Mouse (Mus musculus) kidney, embryonic 15.5 days (tissue): ENCODE measurements at regions not wholly inside any gene's neighbourhood (a gene's known extent, or its start where the extent isn't known, plus 50 kb on each side); places are given as distances from the start of the nearest gene placed in this dataset.

Experiments
- ATAC-seq: fragments of 200-750 bp; cut with Nextera tagmentation; replicated peaks from 2 replicates; pipeline ENCODE4 v1.8.0; 2017; ENCODE audit warnings: moderate TSS enrichment; ENCODE audit not compliant: low FRiP score
- H3K27ac ChIP-seq: fragments of 300-500 bp; sonication (generic); 2 replicates; pipeline ENCODE4 v1.5.1; 2015; ENCODE audit warnings: mild to moderate bottlenecking, inconsistent platforms
- H3K27me3 ChIP-seq: fragments of 300-500 bp; sonication (generic); 2 replicates; pipeline ENCODE4 v1.6.1; 2015; ENCODE audit warnings: inconsistent platforms
- H3K36me3 ChIP-seq: fragments of 300-500 bp; sonication (generic); 2 replicates; pipeline ENCODE4 v1.6.1; 2015; ENCODE audit warnings: inconsistent platforms
- H3K4me1 ChIP-seq: fragments of 300-500 bp; sonication (generic); 2 replicates; pipeline ENCODE4 v1.6.1; 2015; ENCODE audit warnings: inconsistent platforms
- H3K4me2 ChIP-seq: fragments of 300-500 bp; sonication (generic); 2 replicates; pipeline ENCODE4 v1.6.1; 2015; ENCODE audit warnings: moderate library complexity, mild to moderate bottlenecking, inconsistent platforms
- H3K4me3 ChIP-seq: fragments of 300-500 bp; sonication (generic); replicated peaks from 2 replicates; pipeline ENCODE4 v1.5.1; 2015; ENCODE audit warnings: mild to moderate bottlenecking, inconsistent platforms
- H3K9ac ChIP-seq: fragments of 300-500 bp; sonication (generic); 2 replicates; pipeline ENCODE4 v1.6.1; 2015; ENCODE audit warnings: mild to moderate bottlenecking, inconsistent platforms
- H3K9me3 ChIP-seq: fragments of 300-500 bp; sonication (generic); replicated peaks from 2 replicates; pipeline ENCODE4 v1.6.1; 2016; ENCODE audit warnings: inconsistent platforms
- WGBS: fragments of 180-500 bp; shearing (Covaris S2); methylation state at CpG from one replicate; pipeline ENCODE4 v1.1.7; 2015; ENCODE audit warnings: mixed read lengths; 5-methylcytosine and 5-hydroxymethylcytosine counted together

GRCm38 (mm10) chr3:103429227-103429788, 145.7 kb upstream of the Syt6 start:
- H3K27me3 ChIP-seq: no peaks in the 10 kb centered on the region
- peaks cover 16% of the 10 kb centered on the region for H3K4me1 ChIP-seq
- H3K36me3 ChIP-seq: no peaks in the 10 kb centered on the region
- ATAC-seq: no peak
- H3K9me3 ChIP-seq: no peaks in the 10 kb centered on the region
- H3K27ac ChIP-seq: peak overlapping the region; percentile 48; the same call in 1 of the 2 replicates
- H3K9ac ChIP-seq: no peak overlapping the region
- WGBS: 21% methylated on average over 5 of the region's 5 CpGs
- no peak overlapping the region for H3K4me2 ChIP-seq
- H3K4me3 ChIP-seq: no peak overlapping the region

GRCm38 (mm10) chr3:103430131-103430530, 144.9 kb upstream of the Syt6 start:
- Histone ChIP-seq H3K9me3 (no peaks in the 10 kb centered on the region), H3K4me2 (no peak overlapping the region), H3K36me3 (no peaks in the 10 kb centered on the region), H3K27me3 (no peaks in the 10 kb centered on the region), H3K9ac (no peak overlapping the region), H3K27ac (no peak overlapping the region), H3K4me1 (peaks cover 14% of the 10 kb centered on the region), H3K4me3 (no peak overlapping the region)
- no peak for ATAC-seq
- 66% methylated on average over 4 of the region's 4 CpGs for WGBS

- no peak overlapping the region for H3K9ac ChIP-seq
- H3K36me3 ChIP-seq: no peaks in the 10 kb centered on the region
- H3K4me2 ChIP-seq: no peak overlapping the region
- H3K9me3 ChIP-seq: no peaks in the 10 kb centered on the region
- H3K4me1 ChIP-seq: peaks cover 11% of the 10 kb centered on the region; the same call in 1 of the 2 replicates
- ATAC-seq: no peak
- WGBS: 44% methylated on average over 5 of the region's 5 CpGs
- H3K4me3 ChIP-seq: no peak overlapping the region
- no peaks in the 10 kb centered on the region for H3K27me3 ChIP-seq
- no peak overlapping the region for H3K27ac ChIP-seq
Measured at GRCm38 (mm10) chr3:103432254-103432653, 142.8 kb upstream of the Syt6 start.

DNA sequence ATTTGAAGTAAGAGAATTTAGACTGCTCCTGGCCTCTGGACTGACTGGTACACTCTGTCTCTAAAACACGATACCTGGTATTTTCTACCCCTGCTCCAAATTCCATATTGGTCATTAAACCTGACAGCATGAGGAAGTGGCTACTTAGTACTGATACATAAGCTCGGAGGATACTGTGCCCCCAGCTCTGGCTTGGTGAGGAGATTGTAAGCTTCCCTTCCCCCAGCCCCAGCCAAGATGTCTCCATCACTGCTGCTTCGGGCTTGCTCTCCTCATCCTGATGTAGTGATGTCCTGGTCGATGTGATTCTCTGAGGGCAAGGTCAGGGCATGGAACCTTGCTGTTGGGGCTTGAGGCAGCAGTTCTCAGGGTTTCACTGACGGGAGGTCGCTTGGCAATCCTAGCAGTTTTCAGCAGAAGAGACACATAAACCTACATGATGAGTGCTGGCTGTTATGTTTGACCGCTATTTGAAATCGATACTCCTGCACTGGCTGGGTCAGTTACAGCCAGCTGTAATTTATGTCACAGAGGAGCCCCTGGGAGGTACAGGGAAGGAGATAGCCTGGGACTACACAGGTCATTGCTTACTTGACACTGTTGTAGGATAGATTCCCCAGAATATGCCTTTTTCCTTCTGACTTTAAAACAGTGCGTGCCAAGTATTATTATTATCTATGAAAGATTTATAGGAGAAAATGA, 138.0 kb upstream of the Syt6 start:
- H3K36me3 ChIP-seq: no peaks in the 10 kb centered on the region
- H3K27ac ChIP-seq: 0 out of 2 replicates have a peak overlapping the region, but pooled peaks have one; percentile 11
- WGBS: 27% methylated on average over 9 of the region's 9 CpGs
- peak; percentile 78 for ATAC-seq
- no peak overlapping the region for H3K4me2 ChIP-seq
- H3K4me1 ChIP-seq: peaks cover 12% of the 10 kb centered on the region; the same call in 1 of the 2 replicates
- H3K27me3 ChIP-seq: no peaks in the 10 kb centered on the region
- H3K4me3 ChIP-seq: no peak overlapping the region
- H3K9ac ChIP-seq: no peak overlapping the region
- H3K9me3 ChIP-seq: no peaks in the 10 kb centered on the region

DNA sequence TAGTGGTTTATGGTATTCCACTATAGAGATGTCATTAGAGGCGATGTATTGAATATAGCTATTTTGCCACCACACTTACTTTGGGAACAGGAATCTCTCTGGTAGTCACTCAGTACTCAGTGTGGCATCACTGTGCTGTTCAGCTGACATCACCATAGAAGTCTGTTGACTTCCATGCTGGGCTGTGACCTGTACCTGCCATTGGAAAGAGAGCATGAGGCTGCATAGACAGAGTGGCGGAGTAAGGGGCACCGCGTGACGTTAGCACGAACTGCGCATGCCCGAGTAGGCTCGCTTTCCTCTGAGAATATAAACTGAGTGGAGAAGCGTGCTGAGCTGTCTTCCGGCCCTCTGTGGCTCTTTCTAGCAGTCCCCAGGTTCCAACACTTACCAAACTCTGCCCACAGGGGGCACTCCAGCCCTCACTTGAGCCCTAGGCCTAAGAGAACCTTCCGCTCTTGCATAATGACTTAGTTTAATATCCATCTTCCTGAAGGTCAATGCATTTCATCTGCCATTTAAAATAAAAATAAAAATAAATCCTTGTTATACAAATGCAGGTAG, 136.2 kb upstream of the Syt6 start:
- Histone ChIP-seq H3K27ac (no peak overlapping the region), H3K9ac (no peak overlapping the region), H3K4me3 (no peak overlapping the region), H3K27me3 (no peaks in the 10 kb centered on the region), H3K4me1 (peaks cover 18% of the 10 kb centered on the region; the same call in 1 of the 2 replicates), H3K4me2 (no peak overlapping the region), H3K9me3 (no peaks in the 10 kb centered on the region), H3K36me3 (no peaks in the 10 kb centered on the region)
- ATAC-seq: no peak; the same call in 1 of the 2 replicates
- 62% methylated on average over 12 of the region's 12 CpGs for WGBS

DNA sequence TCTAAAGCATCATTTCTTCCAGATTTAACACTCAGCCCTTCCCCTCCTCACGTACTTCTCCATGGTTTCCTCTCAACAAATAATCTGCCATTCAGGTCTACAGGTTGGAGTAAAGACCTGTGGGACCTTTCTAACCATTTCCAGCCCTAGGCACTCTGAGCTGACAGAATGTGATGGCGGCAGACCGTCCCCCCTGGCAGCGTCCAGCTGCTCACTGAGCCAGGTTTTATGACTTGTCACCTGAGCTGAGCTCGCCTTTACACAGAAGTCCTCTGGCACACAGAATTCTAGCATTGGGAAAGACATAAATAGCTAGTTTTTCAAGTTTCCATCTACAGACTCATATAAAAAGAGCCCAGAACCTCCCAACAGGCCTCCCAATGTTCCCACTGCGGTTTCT, 131.8 kb upstream of the Syt6 start:
- ATAC-seq: no peak
- Histone ChIP-seq H3K36me3 (no peaks in the 10 kb centered on the region), H3K4me1 (peaks cover 11% of the 10 kb centered on the region; the same call in 1 of the 2 replicates), H3K27ac (no peak overlapping the region), H3K9ac (no peak overlapping the region), H3K4me2 (no peak overlapping the region), H3K9me3 (no peaks in the 10 kb centered on the region), H3K27me3 (no peaks in the 10 kb centered on the region), H3K4me3 (no peak overlapping the region)
- WGBS: 26% methylated on average over 6 of the region's 6 CpGs

DNA sequence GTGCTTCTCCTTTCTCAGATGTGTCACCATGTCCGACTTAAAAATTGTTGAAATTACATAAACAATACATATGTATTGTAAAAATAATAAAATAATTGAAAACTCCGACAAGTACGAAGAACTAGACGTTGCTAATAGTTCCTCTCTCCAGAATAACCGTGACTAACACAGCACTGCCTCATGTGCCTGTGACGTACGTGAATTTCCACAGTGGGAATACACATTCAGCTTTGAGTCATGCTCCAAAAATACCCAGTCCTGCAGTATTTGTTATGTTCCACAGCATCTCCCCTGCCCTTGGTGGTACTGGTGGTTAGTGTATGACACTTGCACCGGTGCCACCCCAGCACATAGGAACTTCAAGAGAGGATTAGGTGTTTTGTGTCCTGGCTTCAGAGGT, 129.2 kb upstream of the Syt6 start:
- Histone ChIP-seq H3K4me3 (no peak overlapping the region), H3K4me1 (peaks cover 13% of the 10 kb centered on the region; the same call in 1 of the 2 replicates), H3K4me2 (no peak overlapping the region), H3K9ac (no peak overlapping the region), H3K27me3 (no peaks in the 10 kb centered on the region), H3K9me3 (no peaks in the 10 kb centered on the region), H3K36me3 (no peaks in the 10 kb centered on the region), H3K27ac (no peak overlapping the region)
- WGBS: 92% methylated on average over 8 of the region's 8 CpGs
- no peak for ATAC-seq

GRCm38 (mm10) chr3:103449851-103450250, 125.2 kb upstream of the Syt6 start:
- WGBS: 28% methylated on average over 7 of the region's 7 CpGs
- Histone ChIP-seq H3K27me3 (no peaks in the 10 kb centered on the region), H3K27ac (no peak overlapping the region), H3K4me1 (0 out of 2 replicates have a peak, but pooled peaks cover 2% of the 10 kb centered on the region), H3K9me3 (no peaks in the 10 kb centered on the region), H3K4me3 (no peak overlapping the region), H3K9ac (no peak overlapping the region), H3K36me3 (no peaks in the 10 kb centered on the region), H3K4me2 (no peak overlapping the region; the same call in 1 of the 2 replicates)
- peak; percentile 86 for ATAC-seq

- H3K4me2 ChIP-seq: no peak overlapping the region
- no peak for ATAC-seq
- no peaks in the 10 kb centered on the region for H3K27me3 ChIP-seq
- H3K9ac ChIP-seq: no peak overlapping the region
- H3K9me3 ChIP-seq: no peaks in the 10 kb centered on the region
- 77% methylated on average over 3 of the region's 3 CpGs for WGBS
- H3K27ac ChIP-seq: no peak overlapping the region
- H3K36me3 ChIP-seq: no peaks in the 10 kb centered on the region
- H3K4me1 ChIP-seq: 0 out of 2 replicates have a peak, but pooled peaks cover 2% of the 10 kb centered on the region
- H3K4me3 ChIP-seq: no peak overlapping the region
Measured at GRCm38 (mm10) chr3:103451971-103452370, 123.1 kb upstream of the Syt6 start.

DNA sequence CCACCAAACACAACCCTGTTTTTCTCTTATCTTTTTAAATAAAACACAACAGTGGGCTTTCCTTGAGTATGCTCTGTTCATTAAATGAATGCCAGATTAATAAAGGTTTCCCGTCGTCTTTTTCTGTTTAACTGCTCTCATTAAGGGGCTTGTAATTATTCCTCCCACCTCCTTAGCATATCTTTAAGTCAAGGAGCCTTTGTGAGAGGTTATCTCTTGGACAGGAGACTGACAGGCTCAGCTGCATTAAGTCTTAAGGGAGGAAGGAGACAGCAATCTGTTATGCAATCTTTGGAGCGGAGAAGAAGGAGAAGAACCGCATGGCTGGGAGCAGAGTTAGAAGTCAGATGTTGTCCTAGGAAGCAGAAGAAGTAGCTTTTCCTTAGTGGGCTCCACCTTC, 111.3 kb upstream of the Syt6 start:
- Histone ChIP-seq H3K27me3 (no peaks in the 10 kb centered on the region), H3K9me3 (no peaks in the 10 kb centered on the region), H3K36me3 (no peaks in the 10 kb centered on the region), H3K9ac (no peak overlapping the region), H3K4me2 (no peak overlapping the region), H3K4me1 (peaks cover 25% of the 10 kb centered on the region), H3K27ac (no peak overlapping the region), H3K4me3 (no peak overlapping the region)
- no peak for ATAC-seq
- WGBS: 34% methylated on average over 4 of the region's 4 CpGs

GRCm38 (mm10) chr3:103464181-103464580, 110.8 kb upstream of the Syt6 start:
- no peak overlapping the region for H3K27ac ChIP-seq
- H3K27me3 ChIP-seq: no peaks in the 10 kb centered on the region
- 47% methylated on average over 5 of the region's 5 CpGs for WGBS
- H3K4me1 ChIP-seq: peaks cover 25% of the 10 kb centered on the region
- H3K4me2 ChIP-seq: no peak overlapping the region
- ATAC-seq: no peak
- H3K9ac ChIP-seq: no peak overlapping the region
- H3K36me3 ChIP-seq: no peaks in the 10 kb centered on the region
- no peaks in the 10 kb centered on the region for H3K9me3 ChIP-seq
- H3K4me3 ChIP-seq: no peak overlapping the region

GRCm38 (mm10) chr3:103464729-103465128, 110.3 kb upstream of the Syt6 start:
- Histone ChIP-seq H3K9ac (no peak overlapping the region), H3K36me3 (no peaks in the 10 kb centered on the region), H3K4me3 (no peak overlapping the region), H3K9me3 (no peaks in the 10 kb centered on the region), H3K4me1 (peaks cover 25% of the 10 kb centered on the region), H3K27ac (no peak overlapping the region), H3K4me2 (no peak overlapping the region), H3K27me3 (no peaks in the 10 kb centered on the region)
- ATAC-seq: 0 out of 2 replicates have a peak, but pooled peaks have one; percentile 36
- WGBS: 12% methylated on average over 4 of the region's 4 CpGs
